Mouse (Mus musculus): ENCODE measurements around the gene Ccdc60. TPM values are rescaled to one million over a fixed set of nuclear protein-coding genes. Genes with fewer than 3 reads are reported as not detected.

Gene Ccdc60
- polyA plus RNA-seq, 1 experiment from 2014 or later = 2.2 TPM

GRCm38 (mm10) chr5:116083081-116083480, 205.7 kb downstream of the Ccdc60 start, which contains the start of gene Tmem233:
Gene Tmem233, minus strand, starts transcription at chr5:116083244.
- Histone ChIP-seq H3K9me3 (ENCODE audit: control insufficient read depth, low read length) (no peaks in the 10 kb centered on the region), H3K27ac (ENCODE audit: low read depth, low read length) (no peak within 1 kb of the TSS), H3K36me3 (ENCODE audit: control insufficient read depth, insufficient read depth, low read length) (no peaks in the 10 kb centered on the region), H3K9ac (ENCODE audit: low read depth, low read length) (no peak within 1 kb of the TSS), H3K4me3 (ENCODE audit: low read depth, low read length) (no peak within 1 kb of the TSS), H3K27me3 (ENCODE audit: control insufficient read depth, insufficient read depth, low read length) (peaks cover 11% of the 10 kb centered on the region), H3K4me2 (replicated peaks; ENCODE audit: low read depth, low read length) (no peak within 1 kb of the TSS), H3K4me1 (replicated peaks; ENCODE audit: control insufficient read depth, insufficient read depth, low read length) (no peaks in the 10 kb centered on the region)
- DNase-seq (ENCODE audit: low spot score) (no peak), ATAC-seq (ENCODE audit: low FRiP score) (no peak)
- 14% methylated on average over 17 of the region's 17 CpGs for WGBS

- no peak overlapping the region for H3K27ac ChIP-seq (ENCODE audit: low read depth, low read length)
- peaks cover 11% of the 10 kb centered on the region for H3K27me3 ChIP-seq (ENCODE audit: control insufficient read depth, insufficient read depth, low read length)
- H3K9me3 ChIP-seq (ENCODE audit: control insufficient read depth, low read length) = no peaks in the 10 kb centered on the region
- DNase-seq (ENCODE audit: low spot score) (no peak), ATAC-seq (ENCODE audit: low FRiP score) (no peak)
- no peak overlapping the region for H3K4me3 ChIP-seq (ENCODE audit: low read depth, low read length)
- WGBS = 49% methylated on average over 17 of the region's 17 CpGs
- H3K4me2 ChIP-seq (replicated peaks; ENCODE audit: low read depth, low read length) = no peak overlapping the region
- no peaks in the 10 kb centered on the region for H3K4me1 ChIP-seq (replicated peaks; ENCODE audit: control insufficient read depth, insufficient read depth, low read length)
- H3K9ac ChIP-seq (ENCODE audit: low read depth, low read length) = no peak overlapping the region
- no peaks in the 10 kb centered on the region for H3K36me3 ChIP-seq (ENCODE audit: control insufficient read depth, insufficient read depth, low read length)
Observed at GRCm38 (mm10) chr5:116082241-116082900, 206.4 kb downstream of the Ccdc60 start.

DNA sequence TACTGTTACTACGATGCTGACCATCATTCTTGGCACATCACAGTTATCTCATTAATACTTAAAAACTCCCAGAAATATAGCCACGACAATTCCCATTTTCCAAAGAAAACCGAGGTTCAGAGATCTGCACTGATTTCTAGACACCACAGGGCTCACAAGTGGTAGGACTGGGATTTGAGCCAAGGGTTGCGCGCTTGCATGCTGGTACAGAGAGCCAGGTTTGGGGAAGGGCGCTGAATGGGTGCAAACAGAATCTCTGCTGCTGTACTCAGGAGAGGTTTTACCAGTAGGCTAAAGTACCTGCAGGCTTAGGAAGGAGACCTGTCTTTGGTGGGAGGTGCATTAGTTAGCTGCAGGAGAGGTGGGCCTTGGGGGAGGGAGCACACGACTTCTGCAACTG, 207.2 kb downstream of the Ccdc60 start:
- H3K27ac ChIP-seq (ENCODE audit: low read depth, low read length) = no peak overlapping the region
- H3K9ac ChIP-seq (ENCODE audit: low read depth, low read length) = no peak overlapping the region

GRCm38 (mm10) chr5:116080736-116081135, 208.0 kb downstream of the Ccdc60 start:
- H3K4me2 ChIP-seq (replicated peaks; ENCODE audit: low read depth, low read length) = no peak overlapping the region
- H3K27me3 ChIP-seq (ENCODE audit: control insufficient read depth, insufficient read depth, low read length) = peaks cover 11% of the 10 kb centered on the region
- ATAC-seq (ENCODE audit: low FRiP score) (no peak), DNase-seq (ENCODE audit: low spot score) (no peak)
- no peak overlapping the region for H3K9ac ChIP-seq (ENCODE audit: low read depth, low read length)
- 71% methylated on average over 6 of the region's 6 CpGs for WGBS
- H3K27ac ChIP-seq (ENCODE audit: low read depth, low read length) = no peak overlapping the region
- H3K4me3 ChIP-seq (ENCODE audit: low read depth, low read length) = no peak overlapping the region
- no peaks in the 10 kb centered on the region for H3K36me3 ChIP-seq (ENCODE audit: control insufficient read depth, insufficient read depth, low read length)
- no peaks in the 10 kb centered on the region for H3K4me1 ChIP-seq (replicated peaks; ENCODE audit: control insufficient read depth, insufficient read depth, low read length)
- H3K9me3 ChIP-seq (ENCODE audit: control insufficient read depth, low read length) = no peaks in the 10 kb centered on the region

More for the DNA sequence above, 207.2 kb downstream of the Ccdc60 start:
- Histone ChIP-seq H3K4me2 (replicated peaks; ENCODE audit: low read depth, low read length) (no peak overlapping the region), H3K4me1 (replicated peaks; ENCODE audit: control insufficient read depth, insufficient read depth, low read length) (no peaks in the 10 kb centered on the region), H3K9me3 (ENCODE audit: control insufficient read depth, low read length) (no peaks in the 10 kb centered on the region), H3K4me3 (ENCODE audit: low read depth, low read length) (no peak overlapping the region), H3K27me3 (ENCODE audit: control insufficient read depth, insufficient read depth, low read length) (peaks cover 11% of the 10 kb centered on the region), H3K36me3 (ENCODE audit: control insufficient read depth, insufficient read depth, low read length) (no peaks in the 10 kb centered on the region)
- DNase-seq (ENCODE audit: low spot score) (no peak), ATAC-seq (ENCODE audit: low FRiP score) (no peak)
- 82% methylated on average over 7 of the region's 7 CpGs for WGBS

Other genes with a start within 250 kb of the Ccdc60 start
- not detected in 2 replicates for gene Tmem233, start 205.7 kb downstream of the Ccdc60 start, polyA plus RNA-seq (2014; fragmentation: Nextera tagmentation; extraction: Ambion mirVana)
- 6.5 and 7.5 TPM in 2 replicates for gene Hspb8, start 133.9 kb upstream of the Ccdc60 start, polyA plus RNA-seq (2014; fragmentation: Nextera tagmentation; extraction: Ambion mirVana)